Mouse (Mus musculus) stomach, postnatal 0 days (tissue): Measurements from ENCODE around the gene Pxylp1. TPM values are rescaled to one million over a fixed set of nuclear protein-coding genes. Genes with fewer than 3 reads are reported as not detected.
"Not testable (repeated sequence)": the region's sequence is repeated elsewhere in the genome, so short reads cannot be mapped to it uniquely, and the experiment has no call there.

Source experiments
- ATAC-seq: fragments of 200-750 bp; cut with Nextera tagmentation; 2 replicates; pipeline ENCODE4 v1.8.0; 2017; ENCODE audit not compliant: low FRiP score, low TSS enrichment
- DNase-seq: peaks from one replicate; pipeline ENCODE4 v3.0.0-alpha.2; 2016; ENCODE audit warnings: low spot score
- H3K27ac ChIP-seq: fragments of 300-500 bp; sonication (generic); replicated peaks from 2 replicates; pipeline ENCODE4 v1.5.1; 2014; ENCODE audit warnings: mild to moderate bottlenecking, control low read depth
- H3K27me3 ChIP-seq: fragments of 300-500 bp; sonication (generic); 2 replicates; pipeline ENCODE4 v1.6.1; 2014; ENCODE audit warnings: low read length; ENCODE audit not compliant: control insufficient read depth, insufficient read depth
- H3K36me3 ChIP-seq: fragments of 300-500 bp; sonication (generic); 2 replicates; pipeline ENCODE4 v1.6.1; 2014; ENCODE audit warnings: low read length, mixed read lengths; ENCODE audit not compliant: control insufficient read depth, insufficient read depth
- H3K4me1 ChIP-seq: fragments of 300-500 bp; sonication (generic); replicated peaks from 2 replicates; pipeline ENCODE4 v1.6.1; 2014; ENCODE audit warnings: antibody characterized with exemption; ENCODE audit not compliant: control insufficient read depth, insufficient read depth
- H3K4me2 ChIP-seq: fragments of 300-500 bp; sonication (generic); replicated peaks from 2 replicates; pipeline ENCODE4 v1.6.1; 2014; ENCODE audit warnings: low read depth, mild to moderate bottlenecking, control low read depth, moderate library complexity
- H3K4me3 ChIP-seq: fragments of 300-500 bp; sonication (generic); 2 replicates; pipeline ENCODE4 v1.5.1; 2014; ENCODE audit warnings: low read depth, low read length, control low read depth
- H3K9ac ChIP-seq: fragments of 300-500 bp; sonication (generic); 2 replicates; pipeline ENCODE4 v1.6.1; 2014; ENCODE audit warnings: mild to moderate bottlenecking, low read length, control low read depth, mixed read lengths
- H3K9me3 ChIP-seq: fragments of 300-500 bp; sonication (generic); 2 replicates; pipeline ENCODE4 v1.6.1; 2016; ENCODE audit warnings: low read length; ENCODE audit not compliant: control insufficient read depth
- CTCF ChIP-seq: IDR thresholded peaks from 2 replicates; pipeline ENCODE4 v1.5.1; 2016; ENCODE audit warnings: antibody characterized with exemption, low read depth, mild to moderate bottlenecking, moderate library complexity
- EP300 ChIP-seq: optimal IDR thresholded peaks from 2 replicates; pipeline ENCODE3; 2016; ENCODE audit warnings: antibody characterized with exemption
- WGBS: fragments of 180-500 bp; shearing (Covaris S2); extraction: QIAGEN DNeasy Blood & Tissue Kit; methylation state at CpG from one replicate; pipeline ENCODE4 v1.1.7; 2014; 5-methylcytosine and 5-hydroxymethylcytosine counted together
- polyA plus RNA-seq: library from polyadenylated mRNA; unstranded; fragments of >200 nt; fragmentation: Nextera tagmentation; extraction: Ambion mirVana; gene quantifications from 2 replicates; pipeline ENCODE4 v1.2.1, GENCODE M21; 2015

The Pxylp1 gene
- 19.1 TPM in 2 replicates for polyA plus RNA-seq

GRCm38 (mm10) chr9:96892546-96892945 lies at the start of gene Pxylp1:
Gene Pxylp1, minus strand, starts transcription at chr9:96892669.
- no peak for TF ChIP-seq CTCF
- TF ChIP-seq EP300 = no peak
- no peak within 1 kb of the TSS for H3K27ac ChIP-seq
- H3K9ac ChIP-seq = no peak within 1 kb of the TSS
- no peaks in the 10 kb centered on the region for H3K36me3 ChIP-seq
- ATAC-seq = no peak
- H3K9me3 ChIP-seq = no peaks in the 10 kb centered on the region
- H3K27me3 ChIP-seq = no peaks in the 10 kb centered on the region
- H3K4me3 ChIP-seq = no peak within 1 kb of the TSS
- no peaks in the 10 kb centered on the region for H3K4me1 ChIP-seq
- DNase-seq = no peak
- 25% methylated on average over 3 of the region's 3 CpGs for whole genome bisulfite sequencing
- H3K4me2 ChIP-seq = no peak within 1 kb of the TSS

GRCm38 (mm10) chr9:96938887-96939286 lies 46.4 kb upstream of the Pxylp1 start:
- H3K9ac ChIP-seq = no peak overlapping the region
- no peaks in the 10 kb centered on the region for H3K4me1 ChIP-seq
- no peaks in the 10 kb centered on the region for H3K27me3 ChIP-seq
- H3K4me2 ChIP-seq = no peak overlapping the region
- ATAC-seq = no peak
- DNase-seq = no peak
- H3K4me3 ChIP-seq = no peak overlapping the region
- no peaks in the 10 kb centered on the region for H3K36me3 ChIP-seq
- H3K27ac ChIP-seq = no peak overlapping the region
- TF ChIP-seq EP300 = no peak
- TF ChIP-seq CTCF = no peak
- no peaks in the 10 kb centered on the region for H3K9me3 ChIP-seq
- 85% methylated on average over 5 of the region's 5 CpGs for WGBS

GRCm38 (mm10) chr9:96936427-96936826 lies 44.0 kb upstream of the Pxylp1 start:
- H3K27ac ChIP-seq, ATAC-seq, H3K9ac ChIP-seq, H3K4me1 ChIP-seq, H3K27me3 ChIP-seq, H3K4me2 ChIP-seq, H3K9me3 ChIP-seq, H3K36me3 ChIP-seq, H3K4me3 ChIP-seq, DNase-seq: not testable (repeated sequence)
- WGBS = 88% methylated on average over 2 of the region's 2 CpGs

GRCm38 (mm10) chr9:96935556-96936300 lies 43.3 kb upstream of the Pxylp1 start:
- Histone ChIP-seq H3K4me1 (no peaks in the 10 kb centered on the region), H3K4me2 (no peak overlapping the region), H3K9ac (no peak overlapping the region), H3K9me3 (no peaks in the 10 kb centered on the region), H3K4me3 (no peak overlapping the region), H3K27ac (no peak overlapping the region), H3K27me3 (no peaks in the 10 kb centered on the region), H3K36me3 (no peaks in the 10 kb centered on the region)
- TF ChIP-seq CTCF (no peak), EP300 (no peak)
- ATAC-seq = no peak
- DNase-seq = no peak
- WGBS = 65% methylated on average over 15 of the region's 15 CpGs

GRCm38 (mm10) chr9:96934816-96935215 lies 42.3 kb upstream of the Pxylp1 start:
- no peak overlapping the region for H3K9ac ChIP-seq
- WGBS = 69% methylated on average over 3 of the region's 3 CpGs
- H3K4me2 ChIP-seq = no peak overlapping the region
- no peaks in the 10 kb centered on the region for H3K4me1 ChIP-seq
- no peaks in the 10 kb centered on the region for H3K27me3 ChIP-seq
- no peaks in the 10 kb centered on the region for H3K9me3 ChIP-seq
- H3K4me3 ChIP-seq = no peak overlapping the region
- ATAC-seq = no peak
- no peak for TF ChIP-seq EP300
- no peak for TF ChIP-seq CTCF
- no peak for DNase-seq
- H3K27ac ChIP-seq = no peak overlapping the region
- no peaks in the 10 kb centered on the region for H3K36me3 ChIP-seq

- Histone ChIP-seq H3K36me3 (no peaks in the 10 kb centered on the region), H3K9me3 (no peaks in the 10 kb centered on the region), H3K4me1 (no peaks in the 10 kb centered on the region), H3K27me3 (no peaks in the 10 kb centered on the region), H3K9ac (no peak overlapping the region), H3K4me2 (no peak overlapping the region), H3K4me3 (no peak overlapping the region), H3K27ac (no peak overlapping the region)
- WGBS = 67% methylated on average over 8 of the region's 8 CpGs
- no peak for TF ChIP-seq EP300
- no peak for TF ChIP-seq CTCF
- ATAC-seq (no peak), DNase-seq (no peak)
Observed at GRCm38 (mm10) chr9:96932751-96933150, 40.3 kb upstream of the Pxylp1 start.
